Mouse (Mus musculus): ENCODE measurements at regions not wholly inside any gene's neighbourhood (a gene's known extent, or its start where the extent isn't known, plus 50 kb on each side); places are given as distances from the start of the nearest gene placed in this dataset.
A peak's percentile ranks its signal among the peaks of the same experiment; 100 is the strongest.

DNA sequence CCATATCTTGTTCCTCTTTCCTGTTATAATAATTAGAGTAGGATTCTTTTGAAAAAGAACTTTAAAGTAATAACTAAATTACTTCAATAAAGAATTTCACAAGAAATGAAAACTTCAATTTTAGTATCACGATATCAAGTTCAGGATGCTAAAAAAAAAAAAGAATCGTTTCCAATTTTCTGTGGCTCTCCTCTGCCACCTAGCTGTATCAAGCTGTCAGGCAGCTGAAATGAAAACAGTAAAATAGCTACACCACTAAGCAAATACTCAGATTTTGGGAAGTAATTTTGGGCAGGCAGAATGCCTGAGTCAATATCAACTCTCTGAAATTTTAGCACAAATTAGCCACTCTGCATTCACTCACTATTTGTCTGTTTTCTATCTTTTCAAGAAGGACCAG lies 694.5 kb upstream of the Arrdc3 start:
- DNase-seq, result no peak

- DNase-seq, result peak; percentile 16
Measured at GRCm38 (mm10) chr13:80195065-80195605, 688.0 kb upstream of the Arrdc3 start.

DNA sequence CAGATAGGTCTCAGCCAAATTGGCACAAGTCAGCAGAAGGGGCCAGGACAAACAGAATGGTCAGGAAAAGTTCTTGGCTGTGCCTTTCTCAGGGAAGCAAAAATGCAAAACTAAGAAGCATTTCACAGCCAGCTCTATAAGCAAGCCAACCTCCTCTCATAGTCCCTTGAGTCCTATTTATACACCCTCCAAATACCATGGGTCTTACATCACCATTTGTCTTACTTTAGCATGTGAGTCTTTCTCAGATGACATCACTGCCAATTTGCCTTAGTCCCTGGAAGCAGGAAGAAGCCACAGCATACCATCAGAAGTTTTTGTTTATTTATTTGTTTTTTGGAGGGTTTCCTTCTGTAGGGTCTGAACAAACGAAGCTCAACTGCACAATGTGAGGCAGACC lies 659.1 kb upstream of the Arrdc3 start:
- no peak for DNase-seq

- peak; percentile 55 for DNase-seq
Measured at GRCm38 (mm10) chr13:80231381-80231780, 651.8 kb upstream of the Arrdc3 start.

DNA sequence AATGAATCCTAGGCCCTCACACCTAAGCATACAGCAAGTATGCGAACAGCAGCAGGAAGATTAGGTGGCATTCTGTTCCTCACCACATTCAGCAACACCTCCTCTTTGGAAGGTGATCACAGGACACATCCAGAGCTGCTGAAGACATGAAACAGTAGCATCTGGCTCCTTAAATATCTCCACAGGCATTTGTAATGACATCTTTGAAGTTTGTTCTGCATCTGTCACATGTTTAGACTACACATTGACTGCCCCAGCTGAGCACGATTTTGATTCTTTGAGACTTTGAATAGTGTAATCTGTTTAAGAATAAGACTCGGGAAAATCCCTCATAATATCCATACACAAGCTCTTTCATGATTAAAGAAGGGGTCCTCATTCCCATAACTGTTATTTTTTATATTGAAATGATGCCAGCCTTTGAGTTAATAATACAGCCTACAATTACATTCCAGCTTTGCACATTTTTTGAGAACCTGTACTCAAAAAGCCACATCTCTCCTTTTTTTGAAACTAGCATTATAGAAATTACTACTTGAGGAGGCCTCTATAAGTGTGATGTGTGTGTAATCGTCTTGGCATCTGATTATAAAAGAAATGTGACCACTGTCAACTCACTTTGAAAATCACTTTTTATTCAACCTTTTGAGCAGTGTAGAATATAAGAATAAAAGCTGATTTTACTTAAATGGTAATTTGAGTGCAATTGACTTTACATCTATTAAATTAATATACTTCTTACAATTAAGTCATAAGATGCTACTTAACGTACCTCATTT lies 647.7 kb upstream of the Arrdc3 start:
- DNase-seq, result no peak

- DNase-seq, result no peak
Measured at GRCm38 (mm10) chr13:80262826-80263225, 620.4 kb upstream of the Arrdc3 start.

GRCm38 (mm10) chr13:80267131-80267530 lies 616.1 kb upstream of the Arrdc3 start:
- no peak for DNase-seq

DNA sequence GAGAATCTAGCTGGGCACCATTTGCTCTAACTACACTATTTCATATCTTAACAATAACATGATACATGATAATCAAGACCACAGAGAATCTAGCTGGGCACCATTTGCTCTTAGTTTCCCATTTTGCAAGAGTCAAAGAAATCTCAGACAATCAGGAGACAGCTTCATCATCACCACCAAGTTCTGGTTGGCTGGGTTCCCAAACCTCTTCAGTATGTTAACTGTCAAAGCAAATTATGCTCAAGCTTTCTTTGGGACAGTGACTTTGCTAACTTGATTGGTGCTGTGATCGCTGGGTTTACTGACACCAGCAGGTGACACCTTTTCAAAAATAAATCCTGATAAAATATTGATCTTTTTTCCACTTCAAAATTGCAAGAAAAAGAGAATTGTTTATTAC lies 609.2 kb upstream of the Arrdc3 start:
- DNase-seq, result peak; percentile 40

- DNase-seq, result peak; percentile 27
Measured at GRCm38 (mm10) chr13:80291744-80292515, 591.3 kb upstream of the Arrdc3 start.

DNA sequence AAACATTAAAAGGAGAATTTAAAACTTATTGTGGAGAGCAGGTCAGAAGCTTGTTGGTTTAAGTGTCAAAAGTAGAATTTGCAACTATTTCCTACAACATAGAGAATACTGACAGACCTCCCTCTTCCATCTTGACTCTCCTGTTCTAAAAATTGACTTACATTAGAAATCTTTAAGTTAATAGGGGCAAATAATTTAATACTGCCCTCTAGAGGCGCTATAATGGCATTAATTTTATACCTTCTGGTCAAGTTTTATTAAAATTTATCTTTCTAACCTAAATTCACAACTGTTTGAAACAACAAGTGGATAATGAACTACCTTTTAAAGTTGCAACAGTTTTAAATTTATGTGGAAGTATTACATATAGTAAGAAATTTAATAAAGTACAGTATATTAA lies 587.5 kb upstream of the Arrdc3 start:
- no peak for DNase-seq

GRCm38 (mm10) chr13:80334073-80334704 lies 549.0 kb upstream of the Arrdc3 start:
- peak; percentile 0 for DNase-seq

- DNase-seq, result no peak
Measured at GRCm38 (mm10) chr13:80334865-80335655, 548.1 kb upstream of the Arrdc3 start.

DNA sequence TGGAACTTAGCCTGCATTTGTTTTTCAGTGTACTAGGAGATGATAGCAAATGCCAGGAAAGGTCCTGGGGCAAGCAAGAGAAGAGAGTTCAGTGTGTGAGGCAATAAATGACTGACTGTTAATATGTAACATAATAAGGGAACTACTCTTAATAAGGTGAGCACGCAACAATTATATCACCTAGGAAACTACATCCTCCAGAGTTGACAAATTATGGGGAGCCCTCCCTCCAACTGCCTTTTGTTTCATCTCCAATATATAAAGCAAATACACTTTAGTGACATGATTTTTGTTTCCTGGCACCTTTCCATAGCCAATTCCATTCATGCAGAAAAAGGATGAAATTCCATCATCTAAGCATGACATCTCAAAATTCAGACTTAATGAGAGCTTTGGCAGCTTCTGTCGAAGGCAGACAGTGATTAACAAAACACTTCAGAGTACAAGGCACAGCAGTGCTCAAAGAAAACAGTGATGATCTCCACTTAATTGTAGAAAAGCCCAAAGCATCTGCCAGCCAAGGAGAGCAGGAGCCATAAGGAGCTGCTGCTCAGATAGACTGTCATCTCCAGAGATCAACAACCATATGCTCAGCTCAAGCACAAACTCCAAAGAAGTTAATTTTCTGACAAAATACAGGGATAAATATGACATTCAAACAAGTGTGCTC lies 536.1 kb upstream of the Arrdc3 start:
- DNase-seq, result peak; percentile 3

DNA sequence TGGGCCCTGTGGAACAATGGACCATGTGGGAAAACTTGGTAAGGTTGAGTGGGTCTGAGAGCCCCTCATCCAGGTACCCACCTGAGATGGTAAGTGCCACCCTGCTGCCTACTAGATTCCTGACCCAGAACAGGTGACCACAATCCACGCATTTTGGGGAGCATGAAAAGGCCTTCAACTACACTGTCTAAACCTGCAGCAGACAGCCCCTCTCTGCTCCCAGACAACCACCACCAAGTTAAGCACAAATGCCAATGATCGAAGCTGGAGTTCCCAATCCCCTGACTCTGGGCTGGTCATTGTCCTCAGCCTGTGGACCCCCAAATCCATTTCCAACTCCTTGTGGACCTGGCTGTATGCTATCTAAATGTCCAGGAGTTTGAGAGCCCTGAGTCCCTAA lies 517.2 kb upstream of the Arrdc3 start:
- no peak for DNase-seq

DNA sequence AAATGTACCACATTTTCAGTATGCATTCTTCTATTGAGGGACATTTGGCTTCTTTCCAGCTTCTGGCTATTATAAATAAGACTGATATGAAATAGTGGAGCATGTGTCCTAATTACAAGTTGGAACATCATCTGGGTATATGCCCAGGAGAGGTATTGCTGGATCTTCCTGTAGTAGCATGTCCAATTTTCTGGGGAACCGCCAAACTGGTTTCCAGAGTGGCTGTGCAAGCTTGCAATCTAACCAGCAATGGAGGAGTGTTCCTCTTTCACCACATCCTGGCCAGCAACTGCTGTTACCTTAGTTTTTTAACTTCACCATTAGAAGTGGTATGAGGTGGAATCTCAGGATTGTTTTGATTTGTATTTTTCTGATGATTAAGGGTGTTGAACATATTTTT lies 512.7 kb upstream of the Arrdc3 start:
- no peak for DNase-seq

- DNase-seq, result peak; percentile 9
Measured at GRCm38 (mm10) chr13:80381280-80381965, 501.8 kb upstream of the Arrdc3 start.

- no peak for DNase-seq
Measured at GRCm38 (mm10) chr13:80381966-80382666, 501.1 kb upstream of the Arrdc3 start.

- no peak for DNase-seq
Measured at GRCm38 (mm10) chr13:80408928-80409327, 474.3 kb upstream of the Arrdc3 start.

DNA sequence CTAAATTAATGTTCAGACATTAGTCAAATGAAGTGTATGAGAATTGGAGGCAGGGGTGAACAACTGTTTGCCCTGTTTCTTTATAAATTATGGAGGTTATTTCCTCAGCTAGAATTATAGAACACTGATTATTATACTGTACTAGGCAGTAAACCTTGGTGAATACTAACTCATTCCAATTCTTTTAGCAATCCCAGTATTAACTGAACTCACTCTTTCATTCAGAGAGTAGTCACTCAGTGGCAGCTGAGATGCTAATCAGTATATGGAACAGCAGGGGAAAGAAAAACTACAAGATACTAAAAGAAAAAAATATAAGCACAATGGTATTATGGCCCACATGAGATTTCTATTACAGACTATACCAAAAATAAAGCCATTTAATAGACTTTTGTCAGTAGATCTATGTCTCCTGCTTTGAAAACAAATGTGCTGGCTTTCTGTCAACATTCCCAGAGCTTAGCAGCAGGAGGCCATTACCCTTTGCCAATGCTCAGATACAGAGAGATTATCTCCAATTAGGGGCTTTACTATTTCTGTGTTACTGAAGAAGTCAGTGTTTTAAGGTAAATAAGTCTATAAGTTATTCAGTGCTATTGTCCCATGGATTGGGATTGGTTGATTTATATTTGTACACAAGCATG lies 473.3 kb upstream of the Arrdc3 start:
- DNase-seq, result peak; percentile 13

DNA sequence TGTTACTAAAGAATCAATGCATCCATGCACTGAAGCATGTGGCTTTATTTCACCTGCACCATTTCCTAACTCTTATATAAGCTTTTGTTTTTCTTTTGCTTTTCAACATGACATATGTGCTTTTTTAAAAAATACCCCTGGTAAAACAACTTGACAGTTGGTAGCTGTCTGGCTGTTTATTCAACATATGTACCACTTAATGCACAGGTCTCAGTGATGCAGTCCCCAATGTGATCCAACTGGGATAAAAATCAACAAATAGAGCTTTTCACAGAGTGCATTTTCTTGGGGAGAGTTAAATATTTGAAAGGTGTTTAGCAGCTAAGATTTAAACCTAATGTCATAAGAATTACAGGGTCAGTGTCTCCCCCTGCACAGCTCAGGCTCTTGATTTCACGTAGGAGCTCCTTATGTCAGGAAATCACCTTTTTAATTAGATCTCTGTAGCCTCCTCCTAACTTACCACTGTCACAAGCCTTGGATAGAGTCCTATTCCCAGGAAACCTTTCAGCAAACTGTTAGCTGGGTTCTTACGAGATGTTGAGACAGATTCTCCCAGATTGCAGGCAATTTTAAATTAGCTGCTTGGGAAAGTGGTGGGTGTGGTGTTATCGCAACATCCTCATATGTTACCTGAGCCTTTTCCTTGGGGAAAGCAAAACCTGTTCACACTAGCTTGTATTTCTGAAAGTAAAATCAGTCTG lies 464.6 kb upstream of the Arrdc3 start:
- no peak for DNase-seq

Measured in retina, postnatal 1 day (tissue).